Mouse (Mus musculus): Measurements from ENCODE around the gene Pde4c. TPM values are rescaled to one million over a fixed set of nuclear protein-coding genes. Genes with fewer than 3 reads are reported as not detected.
A peak's percentile ranks its signal among the peaks of the same experiment; 100 is the strongest.

Gene Pde4c
- polyA plus RNA-seq, 1 experiment, result 0.10 TPM

- Histone ChIP-seq H3K36me3 (ENCODE audit: control insufficient read depth, insufficient read depth) (no peaks in the 10 kb centered on the region), H3ac (ENCODE audit: control insufficient read depth, insufficient read length) (no peak overlapping the region), H3K4me3 (peak overlapping the region; percentile 6), H3K79me2 (ENCODE audit: control insufficient read depth, insufficient read depth) (no peaks in the 10 kb centered on the region), H3K27me3 (ENCODE audit: control insufficient read depth, insufficient read depth, insufficient read length) (no peaks in the 10 kb centered on the region), H3K4me2 (ENCODE audit: low read depth) (peak overlapping the region; percentile 87)
- TF ChIP-seq TCF3 (IDR thresholded peaks at IDR 0.05; ENCODE audit: insufficient read length, low read depth), result no peak
- TF ChIP-seq POLR2AphosphoS2 (IDR thresholded peaks at IDR 0.05; ENCODE audit: insufficient read length, low read depth), result peak; percentile 19
- no peak for TF ChIP-seq E2F4 (IDR thresholded peaks at IDR 0.05; ENCODE audit: insufficient read depth)
- peak in 1 of 3 experiments; percentile 49 for TF ChIP-seq MYOG (IDR thresholded peaks at IDR 0.05; ENCODE audit: control insufficient read depth in 1 of 3, insufficient read depth in 1 of 3, insufficient read length in 2 of 3, low read depth in 2 of 3)
- TF ChIP-seq REST (IDR thresholded peaks at IDR 0.05; ENCODE audit: insufficient read depth, insufficient read length), result no peak
- TF ChIP-seq MAX (IDR thresholded peaks at IDR 0.05; ENCODE audit: low read depth), result no peak
- TF ChIP-seq MYOD1 (IDR thresholded peaks at IDR 0.05; ENCODE audit: control insufficient read depth in 1 of 3, insufficient read length in 2 of 3, low read depth in 2 of 3), result peak in 1 of 3 experiments; percentile 41
- no peak for TF ChIP-seq SRF (IDR thresholded peaks at IDR 0.05; ENCODE audit: control insufficient read depth, insufficient read length, low read depth)
- no peak for TF ChIP-seq CEBPB (IDR thresholded peaks at IDR 0.05; ENCODE audit: insufficient read depth, poor library complexity, severe bottlenecking)
- TF ChIP-seq TCF12 (IDR thresholded peaks at IDR 0.05; ENCODE audit: insufficient read depth, poor library complexity, severe bottlenecking), result no peak
- peak; percentile 40 for TF ChIP-seq POLR2A (IDR thresholded peaks at IDR 0.05; ENCODE audit: insufficient read length, low read depth)
- no peak for TF ChIP-seq USF1 (IDR thresholded peaks at IDR 0.05; ENCODE audit: low read depth)
Measured at GRCm38 (mm10) chr8:70753151-70753550, 29.6 kb downstream of the Pde4c start.

- Histone ChIP-seq H3K79me2 (ENCODE audit: control insufficient read depth, insufficient read depth) (no peaks in the 10 kb centered on the region), H3K4me3 (peak within 1 kb of the TSS; percentile 28), H3K36me3 (ENCODE audit: control insufficient read depth, insufficient read depth) (no peaks in the 10 kb centered on the region), H3K4me2 (ENCODE audit: low read depth) (peak within 1 kb of the TSS; percentile 89), H3K27me3 (ENCODE audit: control insufficient read depth, insufficient read depth, insufficient read length) (no peaks in the 10 kb centered on the region), H3ac (ENCODE audit: control insufficient read depth, insufficient read length) (peak within 1 kb of the TSS; percentile 10)
- TF ChIP-seq MAX (IDR thresholded peaks at IDR 0.05; ENCODE audit: low read depth) (no peak), MYOD1 (IDR thresholded peaks at IDR 0.05; ENCODE audit: control insufficient read depth in 1 of 3, insufficient read length in 2 of 3, low read depth in 2 of 3) (no peak), POLR2AphosphoS2 (IDR thresholded peaks at IDR 0.05; ENCODE audit: insufficient read length, low read depth) (peak; percentile 58), POLR2A (IDR thresholded peaks at IDR 0.05; ENCODE audit: insufficient read length, low read depth) (peak; percentile 60), REST (IDR thresholded peaks at IDR 0.05; ENCODE audit: insufficient read depth, insufficient read length) (no peak)
Measured at GRCm38 (mm10) chr8:70754043-70754870, 30.7 kb downstream of the Pde4c start, which contains the start of gene Rab3a. Rab3a (plus strand) TSS chr8:70754679.

GRCm38 (mm10) chr8:70754871-70755660 is 31.5 kb downstream of the Pde4c start:
- H3K27me3 ChIP-seq (ENCODE audit: control insufficient read depth, insufficient read depth, insufficient read length), result no peaks in the 10 kb centered on the region
- TF ChIP-seq REST (IDR thresholded peaks at IDR 0.05; ENCODE audit: insufficient read depth, insufficient read length), result no peak
- TF ChIP-seq MYOD1 (IDR thresholded peaks at IDR 0.05; ENCODE audit: control insufficient read depth in 1 of 3, insufficient read length in 2 of 3, low read depth in 2 of 3), result peak in 1 of 3 experiments; percentile 6
- peak; percentile 90 for TF ChIP-seq POLR2AphosphoS2 (IDR thresholded peaks at IDR 0.05; ENCODE audit: insufficient read length, low read depth)
- TF ChIP-seq TCF3 (IDR thresholded peaks at IDR 0.05; ENCODE audit: insufficient read length, low read depth), result no peak
- TF ChIP-seq CEBPB (IDR thresholded peaks at IDR 0.05; ENCODE audit: insufficient read depth, poor library complexity, severe bottlenecking), result no peak
- peak in 1 of 3 experiments; percentile 44 for TF ChIP-seq MYOG (IDR thresholded peaks at IDR 0.05; ENCODE audit: control insufficient read depth in 1 of 3, insufficient read depth in 1 of 3, insufficient read length in 2 of 3, low read depth in 2 of 3)
- no peak for TF ChIP-seq SRF (IDR thresholded peaks at IDR 0.05; ENCODE audit: control insufficient read depth, insufficient read length, low read depth)
- TF ChIP-seq TCF12 (IDR thresholded peaks at IDR 0.05; ENCODE audit: insufficient read depth, poor library complexity, severe bottlenecking), result no peak
- TF ChIP-seq POLR2A (IDR thresholded peaks at IDR 0.05; ENCODE audit: insufficient read length, low read depth), result peak; percentile 37
- TF ChIP-seq E2F4 (IDR thresholded peaks at IDR 0.05; ENCODE audit: insufficient read depth), result no peak
- TF ChIP-seq MAX (IDR thresholded peaks at IDR 0.05; ENCODE audit: low read depth), result no peak
- no peaks in the 10 kb centered on the region for H3K36me3 ChIP-seq (ENCODE audit: control insufficient read depth, insufficient read depth)
- peak overlapping the region; percentile 10 for H3ac ChIP-seq (ENCODE audit: control insufficient read depth, insufficient read length)
- peak overlapping the region; percentile 89 for H3K4me2 ChIP-seq (ENCODE audit: low read depth)
- peak overlapping the region; percentile 28 for H3K4me3 ChIP-seq
- H3K79me2 ChIP-seq (ENCODE audit: control insufficient read depth, insufficient read depth), result no peaks in the 10 kb centered on the region

- no peaks in the 10 kb centered on the region for H3K36me3 ChIP-seq (ENCODE audit: control insufficient read depth, insufficient read depth)
- H3K4me3 ChIP-seq, result peak overlapping the region; percentile 28
- H3K27me3 ChIP-seq (ENCODE audit: control insufficient read depth, insufficient read depth, insufficient read length), result no peaks in the 10 kb centered on the region
- no peaks in the 10 kb centered on the region for H3K79me2 ChIP-seq (ENCODE audit: control insufficient read depth, insufficient read depth)
- peak overlapping the region; percentile 10 for H3ac ChIP-seq (ENCODE audit: control insufficient read depth, insufficient read length)
- TF ChIP-seq REST (IDR thresholded peaks at IDR 0.05; ENCODE audit: insufficient read depth, insufficient read length) (no peak), POLR2AphosphoS2 (IDR thresholded peaks at IDR 0.05; ENCODE audit: insufficient read length, low read depth) (peak; percentile 72)
- H3K4me2 ChIP-seq (ENCODE audit: low read depth), result peak overlapping the region; percentile 89
Measured at GRCm38 (mm10) chr8:70755661-70756475, 32.3 kb downstream of the Pde4c start.

All from myocyte (in vitro differentiated cells).